18 mouse cellular contexts compared by ENCODE assay signal in genomic region chr2:124291145-124291544, GRCm38 (mm10).
DNase-seq lines count a peak whose midpoint lies in the region; ATAC-seq and TF ChIP-seq lines count a peak whose summit lies in the region.
"Had no signal": no experiment of that assay in that cellular context is flagged by ENCODE, and none has a peak within 500 bp of the region (broad histone marks: within the 10 kb centered on the region; RNA-seq: fewer than 3 reads in every experiment).

No protein-coding gene starts in this region.

- ATAC-seq in cerebellum, adult (ENCODE audit: insufficient number of reproducible peaks, low FRiP score, low TSS enrichment), result 0 out of 2 replicates have a peak, but pooled peaks have one; percentile 26
- ATAC-seq in lung, postnatal 0 days, result no peak
- ATAC-seq: intestine, embryonic 15.5 days had no signal

- H3K27ac ChIP-seq in lung, postnatal 0 days (ENCODE audit: low read length), result no peak overlapping the region
- H3K27ac ChIP-seq: embryonic facial prominence, embryonic 15.5 days; gastrocnemius, adult 2 months; heart, embryonic 10.5 days; intestine, embryonic 15.5 days; limb, embryonic 13.5 days had no signal

- H3K4me2 ChIP-seq in lung, postnatal 0 days (replicated peaks; ENCODE audit: low read depth, low read length), result no peak overlapping the region
- H3K4me2 ChIP-seq: embryonic facial prominence, embryonic 15.5 days; intestine, embryonic 15.5 days; limb, embryonic 13.5 days had no signal

- no peak overlapping the region for H3K9ac ChIP-seq in lung, postnatal 0 days (replicated peaks; ENCODE audit: low read depth)
- H3K9ac ChIP-seq: embryonic facial prominence, embryonic 15.5 days; intestine, embryonic 15.5 days; limb, embryonic 13.5 days had no signal

- TF ChIP-seq CTCF in lung, postnatal 0 days (IDR thresholded peaks at IDR 0.05), result no peak

- H3K4me3 ChIP-seq in lung, postnatal 0 days (ENCODE audit: low read depth, low read length), result no peak overlapping the region
- H3K4me3 ChIP-seq: embryonic facial prominence, embryonic 15.5 days; gastrocnemius, adult 2 months; heart, embryonic 10.5 days; intestine, embryonic 15.5 days; limb, embryonic 13.5 days had no signal

- 64% methylated on average over 3 of the region's 3 CpGs for WGBS in lung, postnatal 0 days

- DNase-seq in cerebellum, postnatal 10 days, result no peak
- peak; percentile 10 for DNase-seq in lung, postnatal 0 days (ENCODE audit: low spot score)
- no peak for DNase-seq in lung, adult 18-20 months
- DNase-seq in frontal cortex, postnatal 36 days (ENCODE audit: low spot score in 2 of 2), result peak; percentile 43 to 75
- DNase-seq in right cerebral cortex, postnatal 25 days, result peak; percentile 24
- no peak for DNase-seq in T-cell, adult 2 months (ENCODE audit: low spot score)
- DNase-seq in gastrocnemius, postnatal 25 days, result no peak
- DNase-seq: adrenal gland, adult 2 months; cerebellum, postnatal 36 days; gastrocnemius, adult 2 months; heart, postnatal 4 days; kidney, postnatal 10 days; lung, postnatal 14 days had no signal

- TF ChIP-seq EP300 in lung, postnatal 0 days (IDR thresholded peaks at IDR 0.05), result no peak

- no peaks in the 10 kb centered on the region for H3K4me1 ChIP-seq in lung, postnatal 0 days (ENCODE audit: insufficient read depth, low read depth, low read length)
- H3K4me1 ChIP-seq: embryonic facial prominence, embryonic 15.5 days; heart, embryonic 10.5 days; intestine, embryonic 15.5 days; limb, embryonic 13.5 days had no signal

- H3K9me3 ChIP-seq in lung, postnatal 0 days (ENCODE audit: low read length), result no peaks in the 10 kb centered on the region
- H3K9me3 ChIP-seq: heart, embryonic 10.5 days; intestine, embryonic 15.5 days; limb, embryonic 13.5 days had no signal

- H3K27me3 ChIP-seq in lung, postnatal 0 days (replicated peaks; ENCODE audit: insufficient read depth, low read length), result no peaks in the 10 kb centered on the region
- H3K27me3 ChIP-seq: embryonic facial prominence, embryonic 15.5 days; intestine, embryonic 15.5 days; limb, embryonic 13.5 days had no signal

- no peaks in the 10 kb centered on the region for H3K36me3 ChIP-seq in lung, postnatal 0 days (ENCODE audit: insufficient read depth, low read length)
- H3K36me3 ChIP-seq: embryonic facial prominence, embryonic 15.5 days; heart, embryonic 10.5 days; intestine, embryonic 15.5 days; limb, embryonic 13.5 days had no signal

Comparison
In these comparisons a context has a peak if more than half of its experiments do, and no peak if none do; other contexts are left out.
1. DNase-seq: peak in lung, postnatal 0 days (single experiment), frontal cortex, postnatal 36 days (2 of 2) and right cerebral cortex, postnatal 25 days (single experiment); none in cerebellum, postnatal 10 days (0 of 2), lung, adult 18-20 months (0 of 2), T-cell, adult 2 months (single experiment) and gastrocnemius, postnatal 25 days (single experiment).